Mouse (Mus musculus): ENCODE results near the gene Hist1h4h. TPM values are rescaled to one million over a fixed set of nuclear protein-coding genes. Genes with fewer than 3 reads are reported as not detected.
"Not testable (repeated sequence)": the region's sequence is repeated elsewhere in the genome, so short reads cannot be mapped to it uniquely, and the experiment has no call there.

The Hist1h4h gene
- polyA plus RNA-seq, 1 experiment from 2014 or later = 3.4 TPM

- H3K9ac ChIP-seq (ENCODE audit: low read length) = peak within 1 kb of the TSS; percentile 63
- H3K4me3 ChIP-seq (ENCODE audit: low read depth, low read length) = peak within 1 kb of the TSS; percentile 36
- peak; percentile 40 for ATAC-seq (ENCODE audit: insufficient read depth, low FRiP score, low TSS enrichment)
These were observed 44.5 kb downstream of the Hist1h4h start, which contains the start of gene Hist1h3d for GRCm38 (mm10) chr13:23575271-23575851. Hist1h3d (plus strand) TSS chr13:23575763.

GRCm38 (mm10) chr13:23575864-23576313 lies 45.0 kb downstream of the Hist1h4h start:
- under 1% methylated on average over 8 of the region's 40 CpGs for WGBS
- DNase-seq (ENCODE audit: low spot score) = not testable (repeated sequence)

More at GRCm38 (mm10) chr13:23575271-23575851, 44.5 kb downstream of the Hist1h4h start, which contains the start of gene Hist1h3d:
- H3K36me3 ChIP-seq (ENCODE audit: control insufficient read depth, insufficient read depth, low read length) = no peaks in the 10 kb centered on the region
- H3K27me3 ChIP-seq (ENCODE audit: control insufficient read depth, insufficient read depth, low read length) = no peaks in the 10 kb centered on the region
- peak within 1 kb of the TSS; percentile 57 for H3K4me2 ChIP-seq (ENCODE audit: low read depth)
- H3K27ac ChIP-seq (ENCODE audit: low read depth, low read length) = peak within 1 kb of the TSS; percentile 88
- no peaks in the 10 kb centered on the region for H3K9me3 ChIP-seq (ENCODE audit: control insufficient read depth, low read length)
- peaks cover 6% of the 10 kb centered on the region; the same call in 1 of the 2 replicates for H3K4me1 ChIP-seq (ENCODE audit: control insufficient read depth, insufficient read depth, low read length)
- peak; percentile 64 for DNase-seq (ENCODE audit: low spot score)
- WGBS = under 1% methylated on average over 18 of the region's 18 CpGs

GRCm38 (mm10) chr13:23576351-23576881 lies 45.6 kb downstream of the Hist1h4h start:
- 5% methylated on average over 7 of the region's 7 CpGs for WGBS
- Histone ChIP-seq H3K4me3 (ENCODE audit: low read depth, low read length) (peak overlapping the region; percentile 36), H3K27me3 (ENCODE audit: control insufficient read depth, insufficient read depth, low read length) (no peaks in the 10 kb centered on the region), H3K27ac (ENCODE audit: low read depth, low read length) (peak overlapping the region; percentile 76), H3K4me2 (ENCODE audit: low read depth) (peak overlapping the region; percentile 57), H3K4me1 (ENCODE audit: control insufficient read depth, insufficient read depth, low read length) (peaks cover 6% of the 10 kb centered on the region; the same call in 1 of the 2 replicates), H3K9ac (ENCODE audit: low read length) (peak overlapping the region; percentile 63), H3K9me3 (ENCODE audit: control insufficient read depth, low read length) (no peaks in the 10 kb centered on the region), H3K36me3 (ENCODE audit: control insufficient read depth, insufficient read depth, low read length) (no peaks in the 10 kb centered on the region)
- ATAC-seq (ENCODE audit: insufficient read depth, low FRiP score, low TSS enrichment) = no peak
- peak; percentile 41 for DNase-seq (ENCODE audit: low spot score)

More at GRCm38 (mm10) chr13:23575864-23576313, 45.0 kb downstream of the Hist1h4h start:
- H3K9me3 ChIP-seq (ENCODE audit: control insufficient read depth, low read length); H3K27me3 ChIP-seq (ENCODE audit: control insufficient read depth, insufficient read depth, low read length); ATAC-seq (ENCODE audit: insufficient read depth, low FRiP score, low TSS enrichment); H3K36me3 ChIP-seq (ENCODE audit: control insufficient read depth, insufficient read depth, low read length); H3K4me1 ChIP-seq (ENCODE audit: control insufficient read depth, insufficient read depth, low read length): not testable (repeated sequence)
- H3K9ac ChIP-seq (ENCODE audit: low read length) = peak overlapping the region; percentile 63
- H3K4me3 ChIP-seq (ENCODE audit: low read depth, low read length) = peak overlapping the region; percentile 36
- H3K27ac ChIP-seq (ENCODE audit: low read depth, low read length) = peak overlapping the region; percentile 76
- H3K4me2 ChIP-seq (ENCODE audit: low read depth) = peak overlapping the region; percentile 57

- Histone ChIP-seq H3K27ac (ENCODE audit: low read depth, low read length) (peak overlapping the region; percentile 76; the same call in 1 of the 2 replicates), H3K27me3 (ENCODE audit: control insufficient read depth, insufficient read depth, low read length) (no peaks in the 10 kb centered on the region), H3K4me2 (ENCODE audit: low read depth) (peak overlapping the region; percentile 57), H3K4me3 (ENCODE audit: low read depth, low read length) (peak overlapping the region; percentile 36), H3K9me3 (ENCODE audit: control insufficient read depth, low read length) (no peaks in the 10 kb centered on the region), H3K9ac (ENCODE audit: low read length) (peak overlapping the region; percentile 63), H3K36me3 (ENCODE audit: control insufficient read depth, insufficient read depth, low read length) (no peaks in the 10 kb centered on the region), H3K4me1 (ENCODE audit: control insufficient read depth, insufficient read depth, low read length) (peaks cover 8% of the 10 kb centered on the region)
- ATAC-seq (ENCODE audit: insufficient read depth, low FRiP score, low TSS enrichment) (no peak), DNase-seq (ENCODE audit: low spot score) (peak; percentile 25)
- 60% methylated on average over 6 of the region's 6 CpGs for WGBS
These were observed 46.2 kb downstream of the Hist1h4h start for GRCm38 (mm10) chr13:23576906-23577639.

GRCm38 (mm10) chr13:23577835-23578234 lies 47.0 kb downstream of the Hist1h4h start:
- 95% methylated on average over 1 of the region's 1 CpGs for WGBS
- Histone ChIP-seq H3K36me3 (ENCODE audit: control insufficient read depth, insufficient read depth, low read length) (no peaks in the 10 kb centered on the region), H3K9ac (ENCODE audit: low read length) (no peak overlapping the region), H3K4me3 (ENCODE audit: low read depth, low read length) (no peak overlapping the region), H3K4me2 (ENCODE audit: low read depth) (no peak overlapping the region), H3K4me1 (ENCODE audit: control insufficient read depth, insufficient read depth, low read length) (peaks cover 9% of the 10 kb centered on the region), H3K27ac (ENCODE audit: low read depth, low read length) (no peak overlapping the region), H3K27me3 (ENCODE audit: control insufficient read depth, insufficient read depth, low read length) (no peaks in the 10 kb centered on the region), H3K9me3 (ENCODE audit: control insufficient read depth, low read length) (no peaks in the 10 kb centered on the region)
- DNase-seq (ENCODE audit: low spot score) = no peak
- no peak for ATAC-seq (ENCODE audit: insufficient read depth, low FRiP score, low TSS enrichment)

Small RNA genes within 50 kb of the gene (microRNA-seq; reads per million reads assigned to microRNA genes)
- gene Gm44297 (not detected), gene Gm44359 (not detected), gene Gm44394 (not detected), gene n-TStga1 (not detected)

Other genes starting within 250 kb of the Hist1h4h start
- 62.0 and 62.7 TPM in 2 replicates for gene Zfp322a, start 161.8 kb upstream of the Hist1h4h start, polyA plus RNA-seq (2014; fragmentation: Nextera tagmentation; extraction: Ambion mirVana)
- 13.3 and 13.7 TPM in 2 replicates for gene Abt1, start 107.2 kb upstream of the Hist1h4h start, polyA plus RNA-seq (2014; fragmentation: Nextera tagmentation; extraction: Ambion mirVana)
- gene Btn1a1, start 65.1 kb upstream of the Hist1h4h start, polyA plus RNA-seq (2014; fragmentation: Nextera tagmentation; extraction: Ambion mirVana) = 0.16 TPM in 1 of 2 replicates, not detected in the other
- 0.65 and 0.81 TPM in 2 replicates for gene Btn2a2, start 42.2 kb upstream of the Hist1h4h start, polyA plus RNA-seq (2014; fragmentation: Nextera tagmentation; extraction: Ambion mirVana)
- 1.6 and 2.1 TPM in 2 replicates for gene Hist1h2af, start 2.9 kb downstream of the Hist1h4h start, polyA plus RNA-seq (2014; fragmentation: Nextera tagmentation; extraction: Ambion mirVana)
- gene Hist1h3g, start 4.4 kb downstream of the Hist1h4h start, polyA plus RNA-seq (2014; fragmentation: Nextera tagmentation; extraction: Ambion mirVana) = 3.3 and 4.3 TPM in 2 replicates
- gene Hist1h2bh, start 12.3 kb downstream of the Hist1h4h start, polyA plus RNA-seq (2014; fragmentation: Nextera tagmentation; extraction: Ambion mirVana) = 0.82 and 1.3 TPM in 2 replicates
- 0.51 and 1.4 TPM in 2 replicates for gene Hist1h3f, start 13.0 kb downstream of the Hist1h4h start, polyA plus RNA-seq (2014; fragmentation: Nextera tagmentation; extraction: Ambion mirVana)
- gene Hist1h4f, start 20.6 kb downstream of the Hist1h4h start, polyA plus RNA-seq (2014; fragmentation: Nextera tagmentation; extraction: Ambion mirVana) = 0.94 and 1.5 TPM in 2 replicates
- 0.58 TPM in 2 replicates for gene Hist1h1d, start 22.2 kb downstream of the Hist1h4h start, polyA plus RNA-seq (2014; fragmentation: Nextera tagmentation; extraction: Ambion mirVana)
- gene Hist1h3e, start 31.3 kb downstream of the Hist1h4h start, polyA plus RNA-seq (2014; fragmentation: Nextera tagmentation; extraction: Ambion mirVana) = 6.4 and 6.9 TPM in 2 replicates
- 61.5 and 64.3 TPM in 2 replicates for gene Hist1h2ae, start 40.2 kb downstream of the Hist1h4h start, polyA plus RNA-seq (2014; fragmentation: Nextera tagmentation; extraction: Ambion mirVana)
- gene Hist1h2bg, start 40.3 kb downstream of the Hist1h4h start, polyA plus RNA-seq (2014; fragmentation: Nextera tagmentation; extraction: Ambion mirVana) = 6.9 and 10.2 TPM in 2 replicates
- gene Hist1h2bf, start 43.1 kb downstream of the Hist1h4h start, polyA plus RNA-seq (2014; fragmentation: Nextera tagmentation; extraction: Ambion mirVana) = 3.4 and 4.1 TPM in 2 replicates
- 0.90 and 4.0 TPM in 2 replicates for gene Hist1h2ad, start 43.3 kb downstream of the Hist1h4h start, polyA plus RNA-seq (2014; fragmentation: Nextera tagmentation; extraction: Ambion mirVana)
- gene Hist1h3d, start 44.7 kb downstream of the Hist1h4h start, polyA plus RNA-seq (2014; fragmentation: Nextera tagmentation; extraction: Ambion mirVana) = 8.1 and 10.4 TPM in 2 replicates
- gene Hist1h4d, start 50.5 kb downstream of the Hist1h4h start, polyA plus RNA-seq (2014; fragmentation: Nextera tagmentation; extraction: Ambion mirVana) = 89.4 and 91.9 TPM in 2 replicates
- 1.7 and 1.8 TPM in 2 replicates for gene Hist1h2be, start 90.1 kb downstream of the Hist1h4h start, polyA plus RNA-seq (2014; fragmentation: Nextera tagmentation; extraction: Ambion mirVana)
- 16.3 and 18.2 TPM in 2 replicates for gene Hist1h1e, start 91.5 kb downstream of the Hist1h4h start, polyA plus RNA-seq (2014; fragmentation: Nextera tagmentation; extraction: Ambion mirVana)
- gene Hist1h2ac, start 152.9 kb downstream of the Hist1h4h start, polyA plus RNA-seq (2014; fragmentation: Nextera tagmentation; extraction: Ambion mirVana) = 0.92 and 0.97 TPM in 2 replicates
- 21.3 and 22.2 TPM in 2 replicates for gene Hist1h2bc, start 153.1 kb downstream of the Hist1h4h start, polyA plus RNA-seq (2014; fragmentation: Nextera tagmentation; extraction: Ambion mirVana)
- not detected in 2 replicates for gene Hist1h1t, start 164.8 kb downstream of the Hist1h4h start, polyA plus RNA-seq (2014; fragmentation: Nextera tagmentation; extraction: Ambion mirVana)
- gene Hist1h4c, start 167.4 kb downstream of the Hist1h4h start, polyA plus RNA-seq (2014; fragmentation: Nextera tagmentation; extraction: Ambion mirVana) = 4.1 and 5.2 TPM in 2 replicates
- 3.2 and 3.3 TPM in 2 replicates for gene Hfe, start 179.8 kb downstream of the Hist1h4h start, polyA plus RNA-seq (2014; fragmentation: Nextera tagmentation; extraction: Ambion mirVana)
- 12.2 and 15.3 TPM in 2 replicates for gene Hist1h1c, start 207.8 kb downstream of the Hist1h4h start, polyA plus RNA-seq (2014; fragmentation: Nextera tagmentation; extraction: Ambion mirVana)
- gene Hist1h3c, start 214.6 kb downstream of the Hist1h4h start, polyA plus RNA-seq (2014; fragmentation: Nextera tagmentation; extraction: Ambion mirVana) = 8.3 and 10.6 TPM in 2 replicates
- gene Hist1h2bb, start 215.7 kb downstream of the Hist1h4h start, polyA plus RNA-seq (2014; fragmentation: Nextera tagmentation; extraction: Ambion mirVana) = 2.4 and 2.9 TPM in 2 replicates
- 33.1 and 47.3 TPM in 2 replicates for gene Hist1h2ab, start 220.1 kb downstream of the Hist1h4h start, polyA plus RNA-seq (2014; fragmentation: Nextera tagmentation; extraction: Ambion mirVana)
- 6.2 and 8.4 TPM in 2 replicates for gene Hist1h3b, start 221.2 kb downstream of the Hist1h4h start, polyA plus RNA-seq (2014; fragmentation: Nextera tagmentation; extraction: Ambion mirVana)
- 4.3 and 9.0 TPM in 2 replicates for gene Hist1h4b, start 226.0 kb downstream of the Hist1h4h start, polyA plus RNA-seq (2014; fragmentation: Nextera tagmentation; extraction: Ambion mirVana)
- gene Hist1h4a, start 230.2 kb downstream of the Hist1h4h start, polyA plus RNA-seq (2014; fragmentation: Nextera tagmentation; extraction: Ambion mirVana) = not detected in 2 replicates
- 2.3 and 4.3 TPM in 2 replicates for gene Hist1h3a, start 231.3 kb downstream of the Hist1h4h start, polyA plus RNA-seq (2014; fragmentation: Nextera tagmentation; extraction: Ambion mirVana)
- 1.1 and 3.6 TPM in 2 replicates for gene Hist1h1a, start 232.6 kb downstream of the Hist1h4h start, polyA plus RNA-seq (2014; fragmentation: Nextera tagmentation; extraction: Ambion mirVana)
- gene Trim38, start 238.9 kb downstream of the Hist1h4h start, polyA plus RNA-seq (2014; fragmentation: Nextera tagmentation; extraction: Ambion mirVana) = not detected in 2 replicates

All from neural tube, embryonic 11.5 days (tissue).